Mouse (Mus musculus) 3134 (cell line): ENCODE measurements at regions not wholly inside any gene's neighbourhood (a gene's known extent, or its start where the extent isn't known, plus 50 kb on each side); places are given as distances from the start of the nearest gene placed in this dataset.

ENCODE experiments used
- DNase-seq: peaks from one replicate; pipeline ENCODE4 v3.0.0-alpha.2; 2011; ENCODE audit warnings: low spot score; ENCODE audit not compliant: insufficient read length; ENCODE audit errors: extremely low read depth

DNA sequence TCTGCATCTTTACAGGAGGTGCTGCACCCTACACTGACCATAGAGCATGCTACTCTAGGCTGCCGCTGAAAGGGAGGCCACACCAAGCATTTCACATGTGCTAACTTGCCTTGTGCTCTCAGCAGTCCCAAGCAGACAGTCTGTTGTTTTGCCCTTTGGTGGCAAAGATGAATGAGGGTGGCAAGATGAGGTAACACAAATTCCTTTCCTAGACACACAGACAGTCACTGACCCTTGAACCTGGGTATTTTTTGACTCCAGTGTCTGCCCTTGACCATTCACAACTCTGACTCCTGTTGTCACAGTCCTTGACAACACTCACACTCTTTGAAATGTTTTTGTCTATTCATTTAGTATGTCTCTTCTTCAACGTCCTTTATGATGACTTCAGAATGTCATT, 218.9 kb upstream of the Adgrl2 start:
- no peak for DNase-seq

- DNase-seq = no peak
These were observed 213.1 kb upstream of the Adgrl2 start for GRCm38 (mm10) chr3:149203451-149203850.

GRCm38 (mm10) chr3:149196477-149197185, 206.3 kb upstream of the Adgrl2 start:
- no peak for DNase-seq

GRCm38 (mm10) chr3:149190856-149191576, 200.7 kb upstream of the Adgrl2 start:
- DNase-seq = no peak

GRCm38 (mm10) chr3:149184136-149184551, 193.8 kb upstream of the Adgrl2 start:
- DNase-seq = no peak

DNA sequence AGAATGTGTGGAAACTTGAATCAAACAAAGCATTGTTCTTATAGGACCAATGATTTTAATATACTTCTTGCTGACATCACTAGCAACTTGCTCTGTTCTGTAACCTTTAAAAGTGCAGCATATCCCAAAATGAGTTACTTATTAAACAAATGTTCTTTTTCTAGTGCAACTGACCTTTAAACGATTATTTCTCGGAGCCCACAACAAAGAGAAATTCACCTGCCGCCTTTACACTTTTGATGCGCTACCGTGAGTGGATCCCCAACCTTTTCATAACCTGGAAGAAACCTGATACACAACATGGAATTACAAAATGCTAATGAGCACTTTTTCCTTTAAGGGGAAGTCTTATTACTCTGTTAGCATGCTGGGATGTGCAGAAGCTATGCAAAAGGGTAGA, 191.7 kb upstream of the Adgrl2 start:
- no peak for DNase-seq

DNA sequence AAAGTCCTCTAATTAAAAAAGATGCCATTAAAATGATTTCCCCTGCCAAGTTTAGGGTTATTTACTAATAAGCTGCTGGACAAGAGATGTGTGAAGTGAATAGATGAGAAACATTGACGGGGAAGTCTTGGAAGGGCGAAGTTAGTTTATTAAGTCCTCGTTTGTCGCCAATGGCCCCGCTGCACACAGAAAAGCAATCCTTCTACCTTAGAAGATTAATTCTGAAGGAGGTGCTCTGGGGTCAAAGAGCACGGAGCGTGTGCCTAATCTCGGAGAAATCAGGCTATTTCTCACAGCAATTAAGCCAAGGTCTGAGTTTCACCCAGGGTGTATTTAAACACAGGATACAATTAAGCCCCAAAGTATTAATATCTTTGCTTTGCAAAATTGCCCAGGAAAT, 189.8 kb upstream of the Adgrl2 start:
- no peak for DNase-seq

GRCm38 (mm10) chr3:149179486-149180116, 189.2 kb upstream of the Adgrl2 start:
- no peak for DNase-seq

- no peak for DNase-seq
These were observed 188.5 kb upstream of the Adgrl2 start for GRCm38 (mm10) chr3:149178891-149179290.

- no peak for DNase-seq
These were observed 184.5 kb upstream of the Adgrl2 start for GRCm38 (mm10) chr3:149174689-149175390.

DNA sequence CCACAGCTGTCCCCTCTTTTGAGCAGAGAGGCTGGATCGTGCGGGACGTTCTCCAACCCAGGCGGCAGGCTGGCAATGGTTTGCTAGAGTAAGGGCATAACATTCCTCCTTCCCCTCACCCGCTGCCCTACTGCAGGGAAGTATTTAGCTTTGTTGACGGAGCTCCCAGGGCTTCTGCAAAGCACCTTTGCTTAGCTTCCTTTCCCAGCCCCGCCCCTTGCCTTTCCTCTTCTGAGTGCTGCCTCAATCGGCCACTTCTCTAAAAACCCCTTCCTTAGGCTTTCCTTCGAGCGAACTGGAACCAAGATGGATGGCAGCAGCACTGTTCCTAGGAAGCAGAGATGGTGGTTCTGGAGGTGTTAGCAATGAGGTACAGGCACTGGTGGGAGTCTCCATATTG, 183.2 kb upstream of the Adgrl2 start:
- DNase-seq = no peak

DNA sequence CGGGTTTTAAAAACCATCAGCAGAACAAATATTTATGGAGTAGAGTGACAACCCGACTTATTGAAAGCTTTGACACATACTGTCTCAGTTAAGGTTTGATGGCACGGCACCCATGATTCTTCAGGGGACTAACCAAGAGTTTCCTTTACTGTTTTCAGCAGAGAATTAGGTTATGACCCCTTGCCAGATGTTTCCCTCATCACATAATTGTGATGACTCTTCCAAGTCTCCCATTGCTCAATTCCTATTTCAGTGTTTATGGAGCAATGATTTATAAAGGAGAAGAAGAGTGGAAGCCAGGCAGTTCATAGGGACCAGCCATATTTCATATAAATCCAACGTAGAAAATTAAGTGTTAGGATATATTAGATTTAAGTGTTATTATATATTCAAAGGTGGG, 181.4 kb upstream of the Adgrl2 start:
- no peak for DNase-seq

DNA sequence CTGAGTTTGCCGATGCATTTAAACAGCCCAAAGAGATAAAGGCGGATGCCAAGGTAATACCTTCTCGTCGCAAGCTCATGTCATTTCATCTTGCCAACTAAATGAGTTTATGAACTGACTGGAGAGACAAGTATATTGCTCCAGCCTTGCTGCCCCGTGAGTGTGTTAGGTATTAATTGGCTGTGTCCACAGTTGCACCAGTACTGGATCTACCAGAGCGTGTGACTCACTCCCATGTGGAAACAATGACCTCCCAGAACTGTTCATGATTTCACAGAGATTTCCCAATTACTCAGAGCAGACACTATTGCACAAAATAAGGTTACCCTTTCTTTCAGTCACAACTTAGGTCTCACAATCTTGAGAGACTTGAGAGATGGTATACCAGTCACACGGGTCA, 179.8 kb upstream of the Adgrl2 start:
- no peak for DNase-seq

DNA sequence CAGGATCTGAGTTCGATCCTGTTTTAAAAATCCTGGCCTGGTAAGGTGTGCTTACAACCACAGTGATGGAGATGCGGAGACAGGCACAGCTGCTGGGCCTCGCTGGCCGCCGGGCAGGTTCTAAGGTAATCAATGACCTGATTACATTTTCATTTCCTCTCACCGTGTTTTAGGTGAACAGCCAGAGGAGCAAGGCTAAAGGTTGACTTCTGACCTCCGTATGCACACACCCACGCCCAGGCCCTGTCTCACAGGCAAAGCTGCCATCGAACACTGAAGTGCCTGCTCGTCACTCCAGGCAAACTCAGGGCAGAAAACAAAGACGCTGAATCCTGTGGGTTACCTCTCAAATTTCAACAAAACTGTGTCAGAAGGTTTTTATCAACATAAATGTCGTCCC, 179.1 kb upstream of the Adgrl2 start:
- DNase-seq = no peak

DNA sequence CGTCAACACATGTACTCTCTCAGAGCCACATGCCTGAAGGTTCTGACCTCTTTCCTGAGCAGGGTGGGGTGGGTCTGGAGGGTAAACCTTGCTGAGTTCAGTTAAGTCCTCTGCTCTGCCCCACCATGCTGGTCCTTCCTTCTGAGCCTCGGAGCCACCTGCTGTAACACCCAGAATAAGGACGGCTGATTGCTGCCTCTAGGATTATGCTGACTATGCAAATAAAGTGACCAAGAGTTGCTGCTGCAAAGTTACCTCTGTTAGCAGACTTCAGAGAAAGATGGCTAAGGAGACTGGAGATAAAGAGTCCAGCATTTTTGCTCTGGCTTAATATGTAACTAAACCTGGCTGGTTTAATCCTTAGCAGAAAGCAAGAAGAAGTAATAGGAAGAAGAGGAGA, 177.6 kb upstream of the Adgrl2 start:
- DNase-seq = no peak

- DNase-seq = no peak
These were observed 174.4 kb upstream of the Adgrl2 start for GRCm38 (mm10) chr3:149164804-149165203.

- DNase-seq = no peak
These were observed 173.2 kb upstream of the Adgrl2 start for GRCm38 (mm10) chr3:149163591-149163990.

GRCm38 (mm10) chr3:149160833-149161232, 170.5 kb upstream of the Adgrl2 start:
- no peak for DNase-seq

DNA sequence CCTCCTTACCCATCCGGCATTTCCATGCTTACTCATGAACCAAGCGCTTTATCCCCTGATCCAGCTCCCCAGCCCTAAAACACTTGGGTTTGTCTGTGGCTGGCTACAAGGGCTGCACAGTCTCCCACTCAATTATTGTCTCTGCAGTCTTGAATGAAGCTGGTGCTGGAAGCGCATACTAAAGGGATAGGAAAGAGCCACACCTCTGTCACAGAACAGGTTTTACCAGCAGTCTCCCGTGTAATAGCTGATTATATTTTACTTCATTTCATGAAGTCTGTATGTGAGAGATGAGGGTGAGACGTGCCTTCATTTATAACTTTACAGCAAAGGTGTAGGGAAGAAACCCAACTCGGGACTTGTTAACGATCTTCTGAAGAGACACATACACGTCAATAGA, 167.0 kb upstream of the Adgrl2 start:
- no peak for DNase-seq

- DNase-seq = no peak
These were observed 162.0 kb upstream of the Adgrl2 start for GRCm38 (mm10) chr3:149152312-149152711.

- no peak for DNase-seq
These were observed 160.4 kb upstream of the Adgrl2 start for GRCm38 (mm10) chr3:149150796-149151195.
